Mouse (Mus musculus) hindbrain, embryonic 12.5 days (tissue): ENCODE measurements around the gene Skap1. TPM values are rescaled to one million over a fixed set of nuclear protein-coding genes. Genes with fewer than 3 reads are reported as not detected.

Source experiments
- ATAC-seq: fragments of 200-750 bp; cut with Nextera tagmentation; 2 replicates; pipeline ENCODE4 v1.8.0; 2017; ENCODE audit warnings: moderate TSS enrichment; ENCODE audit not compliant: low FRiP score
- H3K27ac ChIP-seq: fragments of 300-500 bp; sonication (generic); 2 replicates; pipeline ENCODE4 v1.5.1; 2016; ENCODE audit warnings: mild to moderate bottlenecking
- H3K27me3 ChIP-seq: fragments of 300-500 bp; sonication (generic); 2 replicates; pipeline ENCODE4 v1.6.1; 2016; ENCODE audit warnings: mild to moderate bottlenecking
- H3K36me3 ChIP-seq: fragments of 300-500 bp; sonication (generic); 2 replicates; pipeline ENCODE4 v1.6.1; 2016; ENCODE audit warnings: mild to moderate bottlenecking
- H3K4me1 ChIP-seq: fragments of 300-500 bp; sonication (generic); 2 replicates; pipeline ENCODE4 v1.6.1; 2016
- H3K4me2 ChIP-seq: fragments of 300-500 bp; sonication (generic); replicated peaks from 2 replicates; pipeline ENCODE4 v1.6.1; 2016; ENCODE audit warnings: mild to moderate bottlenecking
- H3K4me3 ChIP-seq: fragments of 300-500 bp; sonication (generic); 2 replicates; pipeline ENCODE4 v1.5.1; 2016; ENCODE audit warnings: mild to moderate bottlenecking
- H3K9ac ChIP-seq: fragments of 300-500 bp; sonication (generic); 2 replicates; pipeline ENCODE4 v1.6.1; 2016; ENCODE audit warnings: mild to moderate bottlenecking, moderate library complexity
- H3K9me3 ChIP-seq: fragments of 300-500 bp; sonication (generic); replicated peaks from 2 replicates; pipeline ENCODE4 v1.6.1; 2016; ENCODE audit warnings: mild to moderate bottlenecking
- WGBS: fragments of 180-500 bp; shearing (Covaris S2); methylation state at CpG from one replicate; pipeline ENCODE4 v1.1.7; 2016; 5-methylcytosine and 5-hydroxymethylcytosine counted together
- polyA plus RNA-seq: library from polyadenylated mRNA; unstranded; fragments of >200 nt; fragmentation: Nextera tagmentation; extraction: Ambion mirVana; gene quantifications from 2 replicates; pipeline ENCODE4 v1.2.1, GENCODE M21; 2016

The Skap1 gene
- polyA plus RNA-seq, 1 experiment from 2014 or later = 2.4 TPM

GRCm38 (mm10) chr11:96468048-96468745 lies 3.8 kb downstream of the Skap1 start:
- Histone ChIP-seq H3K4me2 (no peak overlapping the region), H3K4me1 (peaks cover 16% of the 10 kb centered on the region), H3K27me3 (peaks cover 25% of the 10 kb centered on the region), H3K4me3 (no peak overlapping the region), H3K9ac (no peak overlapping the region), H3K9me3 (no peaks in the 10 kb centered on the region), H3K36me3 (no peaks in the 10 kb centered on the region), H3K27ac (no peak overlapping the region)
- WGBS = 72% methylated on average over 9 of the region's 9 CpGs
- no peak for ATAC-seq

- Histone ChIP-seq H3K4me2 (no peak overlapping the region), H3K36me3 (no peaks in the 10 kb centered on the region), H3K4me1 (no peaks in the 10 kb centered on the region), H3K4me3 (no peak overlapping the region), H3K9me3 (no peaks in the 10 kb centered on the region), H3K27me3 (no peaks in the 10 kb centered on the region; the same call in 1 of the 2 replicates), H3K9ac (no peak overlapping the region), H3K27ac (no peak overlapping the region)
- 72% methylated on average over 3 of the region's 3 CpGs for WGBS
- ATAC-seq = no peak
Observed at GRCm38 (mm10) chr11:96482711-96483110, 18.3 kb downstream of the Skap1 start.

DNA sequence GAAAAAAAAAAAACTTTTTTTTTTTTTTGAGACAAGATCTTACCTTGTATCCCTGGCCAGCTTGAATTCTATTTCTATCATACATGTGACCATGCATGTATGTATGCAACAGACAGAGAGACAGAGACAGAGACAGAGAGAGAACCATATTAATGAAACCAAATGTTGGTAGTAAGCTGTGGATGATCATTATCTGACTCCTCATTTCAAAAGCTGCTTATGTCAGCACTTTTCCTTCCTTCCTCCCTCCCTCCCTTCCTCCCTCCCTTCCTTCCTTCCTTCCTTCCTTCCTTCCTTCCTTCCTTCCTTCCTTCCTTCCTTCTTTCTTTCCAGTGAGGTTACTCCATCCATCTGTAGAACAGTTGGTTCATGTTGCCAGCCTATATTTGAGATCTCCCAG lies 18.8 kb downstream of the Skap1 start:
- Histone ChIP-seq H3K9me3 (no peaks in the 10 kb centered on the region), H3K27ac (no peak overlapping the region), H3K9ac (no peak overlapping the region)

GRCm38 (mm10) chr11:96498481-96498880 lies 34.1 kb downstream of the Skap1 start:
- H3K4me3 ChIP-seq = no peak overlapping the region
- H3K9ac ChIP-seq = no peak overlapping the region
- no peaks in the 10 kb centered on the region for H3K9me3 ChIP-seq
- no peaks in the 10 kb centered on the region for H3K4me1 ChIP-seq
- 69% methylated on average over 8 of the region's 8 CpGs for WGBS
- ATAC-seq = no peak
- no peak overlapping the region for H3K4me2 ChIP-seq
- H3K27ac ChIP-seq = no peak overlapping the region
- H3K36me3 ChIP-seq = no peaks in the 10 kb centered on the region
- no peaks in the 10 kb centered on the region for H3K27me3 ChIP-seq

More for the DNA sequence above, 18.8 kb downstream of the Skap1 start:
- H3K4me2 ChIP-seq = no peak overlapping the region
- no peak overlapping the region for H3K4me3 ChIP-seq
- no peak for ATAC-seq
- no peaks in the 10 kb centered on the region for H3K36me3 ChIP-seq
- no peaks in the 10 kb centered on the region for H3K4me1 ChIP-seq
- no peaks in the 10 kb centered on the region; the same call in 1 of the 2 replicates for H3K27me3 ChIP-seq

GRCm38 (mm10) chr11:96501042-96501441 lies 36.6 kb downstream of the Skap1 start:
- Histone ChIP-seq H3K36me3 (no peaks in the 10 kb centered on the region), H3K27me3 (no peaks in the 10 kb centered on the region), H3K27ac (no peak overlapping the region), H3K9ac (no peak overlapping the region), H3K4me1 (no peaks in the 10 kb centered on the region), H3K4me2 (no peak overlapping the region), H3K9me3 (no peaks in the 10 kb centered on the region), H3K4me3 (no peak overlapping the region)
- WGBS = 71% methylated on average over 6 of the region's 6 CpGs
- ATAC-seq = no peak

DNA sequence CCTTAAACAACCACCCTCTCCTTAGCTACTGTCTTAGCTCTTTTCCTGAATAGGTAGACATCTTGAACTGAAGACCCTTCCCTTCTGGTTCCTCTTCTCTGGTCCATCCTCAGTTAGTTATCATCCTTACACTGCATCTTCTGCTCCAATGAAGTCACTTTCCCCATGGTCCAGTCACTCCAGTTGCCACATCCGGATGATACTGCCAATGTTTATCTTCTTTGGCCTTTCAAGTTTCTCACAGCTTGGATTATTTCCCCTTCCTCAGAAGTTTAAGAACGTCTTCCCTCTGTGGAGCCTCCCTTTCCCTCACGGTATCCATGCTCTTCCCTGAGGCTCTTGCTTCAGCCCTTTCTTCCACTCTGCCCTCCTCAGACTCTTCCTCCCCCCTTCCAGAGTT lies 38.6 kb downstream of the Skap1 start:
- Histone ChIP-seq H3K27ac (no peak overlapping the region), H3K9ac (no peak overlapping the region), H3K4me1 (no peaks in the 10 kb centered on the region), H3K4me2 (no peak overlapping the region), H3K27me3 (no peaks in the 10 kb centered on the region), H3K4me3 (no peak overlapping the region), H3K9me3 (no peaks in the 10 kb centered on the region), H3K36me3 (no peaks in the 10 kb centered on the region)
- ATAC-seq = no peak
- WGBS = 80% methylated on average over 3 of the region's 3 CpGs

DNA sequence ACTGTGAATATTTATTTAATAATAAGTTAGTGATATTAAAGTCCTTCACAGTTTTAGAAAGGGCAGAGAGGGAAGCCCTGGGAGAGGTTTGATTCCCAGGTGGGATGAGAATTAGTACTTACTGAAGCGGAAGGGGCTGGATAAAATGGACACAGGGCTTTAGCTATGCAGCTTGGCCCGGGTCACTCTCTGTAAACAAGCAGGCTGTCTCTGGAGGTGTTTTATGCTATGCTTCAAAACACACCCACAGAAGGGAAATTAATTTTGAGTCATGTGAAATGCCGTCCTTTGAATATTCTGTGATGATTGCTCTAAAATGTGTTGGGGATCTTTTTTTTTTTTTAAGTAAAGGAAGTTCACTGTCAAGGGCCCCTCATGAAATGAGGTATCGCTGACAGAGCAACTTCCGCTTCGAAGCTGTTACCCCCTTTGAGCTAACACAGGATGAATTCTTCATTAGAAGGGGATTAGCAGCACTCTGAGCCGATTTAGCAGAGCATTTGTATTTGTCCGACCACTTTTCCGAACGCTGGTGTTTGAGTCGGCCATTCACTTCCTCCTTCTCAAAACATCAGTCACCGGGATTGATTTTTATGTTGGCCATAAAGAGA lies 40.2 kb downstream of the Skap1 start:
- H3K9me3 ChIP-seq = no peaks in the 10 kb centered on the region
- no peak overlapping the region for H3K9ac ChIP-seq
- H3K27me3 ChIP-seq = no peaks in the 10 kb centered on the region
- no peak overlapping the region for H3K4me2 ChIP-seq
- H3K4me1 ChIP-seq = no peaks in the 10 kb centered on the region
- H3K27ac ChIP-seq = no peak overlapping the region
- no peak overlapping the region for H3K4me3 ChIP-seq
- no peaks in the 10 kb centered on the region for H3K36me3 ChIP-seq
- no peak for ATAC-seq
- 74% methylated on average over 12 of the region's 12 CpGs for WGBS

GRCm38 (mm10) chr11:96505841-96506240 lies 41.4 kb downstream of the Skap1 start:
- Histone ChIP-seq H3K9me3 (no peaks in the 10 kb centered on the region), H3K27ac (no peak overlapping the region), H3K9ac (no peak overlapping the region), H3K4me3 (no peak overlapping the region), H3K4me1 (no peaks in the 10 kb centered on the region), H3K36me3 (no peaks in the 10 kb centered on the region), H3K4me2 (no peak overlapping the region), H3K27me3 (no peaks in the 10 kb centered on the region)
- no peak for ATAC-seq
- WGBS = 69% methylated on average over 5 of the region's 5 CpGs

DNA sequence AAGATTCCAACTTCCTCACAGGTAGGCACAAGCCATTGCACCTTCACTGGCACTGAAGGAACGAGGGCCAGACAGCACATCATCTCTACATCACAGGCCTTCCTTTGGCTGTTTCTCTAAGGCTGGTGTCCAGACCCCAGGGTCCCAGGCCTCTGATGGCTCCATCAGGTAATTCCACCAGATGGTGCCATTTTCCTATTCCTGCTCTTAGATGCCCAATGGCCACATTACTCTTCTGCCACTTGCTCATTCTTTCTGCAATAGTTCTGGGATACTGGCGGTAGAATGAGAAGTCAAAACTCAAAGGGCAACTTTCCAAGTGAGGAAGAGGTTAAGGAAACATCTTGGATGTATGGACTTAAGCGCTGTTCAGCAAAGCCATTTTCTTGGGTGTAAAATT lies 50.8 kb downstream of the Skap1 start:
- ATAC-seq = no peak
- H3K9me3 ChIP-seq = no peaks in the 10 kb centered on the region
- H3K27ac ChIP-seq = no peak overlapping the region
- no peak overlapping the region for H3K4me2 ChIP-seq
- 92% methylated on average over 3 of the region's 3 CpGs for WGBS
- no peaks in the 10 kb centered on the region for H3K27me3 ChIP-seq
- no peak overlapping the region for H3K9ac ChIP-seq
- no peaks in the 10 kb centered on the region for H3K36me3 ChIP-seq
- no peak overlapping the region for H3K4me3 ChIP-seq
- no peaks in the 10 kb centered on the region for H3K4me1 ChIP-seq

- Histone ChIP-seq H3K36me3 (no peaks in the 10 kb centered on the region), H3K9me3 (no peaks in the 10 kb centered on the region; the same call in 1 of the 2 replicates), H3K27me3 (no peaks in the 10 kb centered on the region), H3K4me1 (peaks cover 9% of the 10 kb centered on the region), H3K4me3 (no peak overlapping the region), H3K4me2 (no peak overlapping the region), H3K27ac (no peak overlapping the region), H3K9ac (no peak overlapping the region)
- ATAC-seq = no peak
- 75% methylated on average over 6 of the region's 6 CpGs for WGBS
Observed at GRCm38 (mm10) chr11:96524541-96524940, 60.1 kb downstream of the Skap1 start.

DNA sequence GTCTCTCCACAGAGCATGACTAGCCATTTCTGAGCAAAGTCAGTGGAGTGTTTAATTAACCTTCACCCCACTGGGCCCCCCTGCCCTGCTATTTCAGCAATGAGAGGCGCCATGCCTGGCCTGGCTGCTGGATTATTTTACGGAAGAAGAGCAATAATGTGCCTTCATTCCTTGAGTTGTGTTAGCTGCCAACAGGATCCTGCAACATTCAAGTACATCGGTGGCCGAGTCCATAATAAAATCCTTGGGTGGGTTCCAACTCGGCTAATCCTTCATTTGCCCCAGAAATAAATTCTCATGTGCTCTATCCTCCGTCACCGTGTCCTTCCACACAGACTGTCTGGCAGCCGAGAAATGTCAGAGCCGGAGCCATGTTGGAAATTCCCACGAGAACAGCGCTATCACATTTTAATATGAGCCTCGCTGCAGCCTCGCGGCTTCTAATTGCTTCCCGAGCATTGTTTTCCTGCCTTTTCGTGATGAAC lies 61.8 kb downstream of the Skap1 start:
- no peaks in the 10 kb centered on the region for H3K27me3 ChIP-seq
- H3K9ac ChIP-seq = no peak overlapping the region
- no peak overlapping the region for H3K4me3 ChIP-seq
- 69% methylated on average over 16 of the region's 16 CpGs for WGBS
- ATAC-seq = no peak
- 0 out of 2 replicates have a peak overlapping the region, but pooled peaks have one; percentile 4 for H3K4me2 ChIP-seq
- H3K9me3 ChIP-seq = no peaks in the 10 kb centered on the region; the same call in 1 of the 2 replicates
- no peaks in the 10 kb centered on the region for H3K36me3 ChIP-seq
- H3K27ac ChIP-seq = peak overlapping the region; percentile 75
- peaks cover 9% of the 10 kb centered on the region for H3K4me1 ChIP-seq

DNA sequence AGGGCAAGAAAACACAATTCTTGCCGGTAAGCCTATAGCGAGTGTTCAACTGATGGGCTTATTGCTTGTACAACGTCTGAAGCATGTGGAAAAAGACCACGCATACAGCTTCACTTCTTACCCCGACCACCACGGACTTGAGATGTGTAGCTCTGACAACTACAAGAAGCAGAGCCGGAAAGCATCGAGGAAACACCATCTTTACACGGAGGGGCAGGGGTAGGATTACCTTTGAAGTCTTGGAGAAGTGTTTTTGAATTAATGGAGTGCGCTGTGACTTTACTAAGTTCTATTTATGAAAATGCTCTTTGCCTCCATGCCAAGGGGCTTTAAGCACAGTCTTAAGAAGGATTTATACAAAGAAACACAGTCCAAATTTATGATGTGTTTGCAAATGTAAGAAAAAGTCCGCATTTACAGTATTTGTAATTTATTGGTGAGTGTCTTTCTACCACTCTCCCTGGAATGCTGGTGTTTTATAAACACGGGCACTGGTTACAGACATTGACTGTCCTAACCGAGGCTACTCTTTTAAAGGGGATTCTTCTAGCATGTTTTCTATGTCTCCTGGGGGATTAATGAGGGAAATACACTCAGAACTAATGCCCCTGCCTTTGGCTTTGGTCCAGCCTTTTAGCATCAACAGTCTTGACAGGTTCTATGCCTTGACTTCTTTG lies 67.5 kb downstream of the Skap1 start:
- H3K9ac ChIP-seq = no peak overlapping the region
- 79% methylated on average over 13 of the region's 13 CpGs for WGBS
- H3K4me3 ChIP-seq = no peak overlapping the region
- H3K4me2 ChIP-seq = no peak overlapping the region
- H3K4me1 ChIP-seq = no peaks in the 10 kb centered on the region
- H3K27ac ChIP-seq = no peak overlapping the region
- no peaks in the 10 kb centered on the region for H3K36me3 ChIP-seq
- no peak for ATAC-seq
- no peaks in the 10 kb centered on the region for H3K9me3 ChIP-seq
- 0 out of 2 replicates have a peak, but pooled peaks cover 1% of the 10 kb centered on the region for H3K27me3 ChIP-seq
